Mouse (Mus musculus): ENCODE data around the gene Sipa1. TPM values are rescaled to one million over a fixed set of nuclear protein-coding genes. Genes with fewer than 3 reads are reported as not detected.
A peak's percentile ranks its signal among the peaks of the same experiment; 100 is the strongest.

Sipa1 gene
- total and polyA plus RNA-seq, 2 experiments from 2014 or later = 12.3 to 33.2 TPM

- DNase-seq (ENCODE audit: low spot score) (no peak), ATAC-seq (ENCODE audit: insufficient read depth, low read depth) (no peak)
- Histone ChIP-seq H3K9ac (replicated peaks; ENCODE audit: low read depth, low read length) (peak overlapping the region; percentile 77; the same call in 1 of the 2 replicates), H3K4me3 (ENCODE audit: low read depth, low read length) (peak overlapping the region; percentile 82), H3K27me3 (ENCODE audit: control insufficient read depth, insufficient read depth, low read length) (no peaks in the 10 kb centered on the region), H3K27ac (ENCODE audit: low read depth) (peak overlapping the region; percentile 94), H3K4me1 (ENCODE audit: control insufficient read depth, insufficient read depth) (peaks cover 14% of the 10 kb centered on the region; the same call in 1 of the 2 replicates), H3K9me3 (replicated peaks; ENCODE audit: control insufficient read depth, low read length) (no peaks in the 10 kb centered on the region), H3K36me3 (replicated peaks; ENCODE audit: control insufficient read depth, insufficient read depth, low read length) (peaks cover 57% of the 10 kb centered on the region), H3K4me2 (ENCODE audit: low read depth, low read length) (peak overlapping the region; percentile 95)
- no peak for TF ChIP-seq CTCF (IDR thresholded peaks at IDR 0.05; ENCODE audit: low read depth)
- TF ChIP-seq EP300 (IDR thresholded peaks at IDR 0.05; ENCODE audit: low read depth) = no peak
- 46% methylated on average over 10 of the region's 10 CpGs for WGBS
Measured at GRCm38 (mm10) chr19:5692913-5693396, 29.4 kb upstream of the Sipa1 start.

- peak overlapping the region; percentile 77 for H3K9ac ChIP-seq (replicated peaks; ENCODE audit: low read depth, low read length)
- H3K27ac ChIP-seq (ENCODE audit: low read depth) = peak overlapping the region; percentile 94
- peak overlapping the region; percentile 82 for H3K4me3 ChIP-seq (ENCODE audit: low read depth, low read length)
- peaks cover 50% of the 10 kb centered on the region for H3K36me3 ChIP-seq (replicated peaks; ENCODE audit: control insufficient read depth, insufficient read depth, low read length)
- ATAC-seq (ENCODE audit: insufficient read depth, low read depth) (peak; percentile 9; the same call in 1 of the 2 replicates), DNase-seq (ENCODE audit: low spot score) (peak; percentile 83)
- H3K9me3 ChIP-seq (replicated peaks; ENCODE audit: control insufficient read depth, low read length) = no peaks in the 10 kb centered on the region
- 58% methylated on average over 10 of the region's 10 CpGs for WGBS
- peaks cover 18% of the 10 kb centered on the region for H3K4me1 ChIP-seq (ENCODE audit: control insufficient read depth, insufficient read depth)
- H3K27me3 ChIP-seq (ENCODE audit: control insufficient read depth, insufficient read depth, low read length) = no peaks in the 10 kb centered on the region
- TF ChIP-seq CTCF (IDR thresholded peaks at IDR 0.05; ENCODE audit: low read depth) = no peak
- TF ChIP-seq EP300 (IDR thresholded peaks at IDR 0.05; ENCODE audit: low read depth) = peak; percentile 86; the same call in 1 of the 2 replicates
- H3K4me2 ChIP-seq (ENCODE audit: low read depth, low read length) = peak overlapping the region; percentile 95
Measured at GRCm38 (mm10) chr19:5692086-5692912, 28.8 kb upstream of the Sipa1 start.

- Histone ChIP-seq H3K27me3 (ENCODE audit: control insufficient read depth, insufficient read depth, low read length) (no peaks in the 10 kb centered on the region), H3K9ac (replicated peaks; ENCODE audit: low read depth, low read length) (peak overlapping the region; percentile 77), H3K36me3 (replicated peaks; ENCODE audit: control insufficient read depth, insufficient read depth, low read length) (peaks cover 46% of the 10 kb centered on the region), H3K4me2 (ENCODE audit: low read depth, low read length) (peak overlapping the region; percentile 95), H3K9me3 (replicated peaks; ENCODE audit: control insufficient read depth, low read length) (no peaks in the 10 kb centered on the region), H3K4me1 (ENCODE audit: control insufficient read depth, insufficient read depth) (peaks cover 18% of the 10 kb centered on the region), H3K27ac (ENCODE audit: low read depth) (peak overlapping the region; percentile 94), H3K4me3 (ENCODE audit: low read depth, low read length) (peak overlapping the region; percentile 82)
- ATAC-seq (ENCODE audit: insufficient read depth, low read depth) (no peak), DNase-seq (ENCODE audit: low spot score) (no peak)
- TF ChIP-seq EP300 (IDR thresholded peaks at IDR 0.05; ENCODE audit: low read depth) = no peak
- no peak for TF ChIP-seq CTCF (IDR thresholded peaks at IDR 0.05; ENCODE audit: low read depth)
- 52% methylated on average over 5 of the region's 5 CpGs for WGBS
Measured at GRCm38 (mm10) chr19:5691601-5692000, 28.1 kb upstream of the Sipa1 start.

- DNase-seq (ENCODE audit: low spot score) (no peak), ATAC-seq (ENCODE audit: insufficient read depth, low read depth) (no peak)
- peak overlapping the region; percentile 95 for H3K4me2 ChIP-seq (ENCODE audit: low read depth, low read length)
- peak overlapping the region; percentile 82 for H3K4me3 ChIP-seq (ENCODE audit: low read depth, low read length)
- no peaks in the 10 kb centered on the region for H3K9me3 ChIP-seq (replicated peaks; ENCODE audit: control insufficient read depth, low read length)
- H3K9ac ChIP-seq (replicated peaks; ENCODE audit: low read depth, low read length) = peak overlapping the region; percentile 77
- H3K27me3 ChIP-seq (ENCODE audit: control insufficient read depth, insufficient read depth, low read length) = no peaks in the 10 kb centered on the region
- peaks cover 44% of the 10 kb centered on the region for H3K36me3 ChIP-seq (replicated peaks; ENCODE audit: control insufficient read depth, insufficient read depth, low read length)
- peaks cover 18% of the 10 kb centered on the region for H3K4me1 ChIP-seq (ENCODE audit: control insufficient read depth, insufficient read depth)
- TF ChIP-seq EP300 (IDR thresholded peaks at IDR 0.05; ENCODE audit: low read depth) (no peak), CTCF (IDR thresholded peaks at IDR 0.05; ENCODE audit: low read depth) (no peak)
- H3K27ac ChIP-seq (ENCODE audit: low read depth) = peak overlapping the region; percentile 94
- WGBS = 36% methylated on average over 15 of the region's 15 CpGs
Measured at GRCm38 (mm10) chr19:5690343-5690735, 26.8 kb upstream of the Sipa1 start.

- Histone ChIP-seq H3K27me3 (ENCODE audit: control insufficient read depth, insufficient read depth, low read length) (no peaks in the 10 kb centered on the region), H3K9me3 (replicated peaks; ENCODE audit: control insufficient read depth, low read length) (no peaks in the 10 kb centered on the region), H3K36me3 (replicated peaks; ENCODE audit: control insufficient read depth, insufficient read depth, low read length) (peaks cover 44% of the 10 kb centered on the region), H3K27ac (ENCODE audit: low read depth) (peak overlapping the region; percentile 94), H3K4me2 (ENCODE audit: low read depth, low read length) (peak overlapping the region; percentile 95), H3K4me1 (ENCODE audit: control insufficient read depth, insufficient read depth) (peaks cover 18% of the 10 kb centered on the region), H3K9ac (replicated peaks; ENCODE audit: low read depth, low read length) (peak overlapping the region; percentile 77), H3K4me3 (ENCODE audit: low read depth, low read length) (peak overlapping the region; percentile 82)
- 4% methylated on average over 42 of the region's 42 CpGs for WGBS
- ATAC-seq (ENCODE audit: insufficient read depth, low read depth) (peak; percentile 60), DNase-seq (ENCODE audit: low spot score) (peak; percentile 94)
- 0 out of 2 replicates have a peak, but pooled peaks have one; percentile 49 for TF ChIP-seq EP300 (IDR thresholded peaks at IDR 0.05; ENCODE audit: low read depth)
- peak; percentile 6; the same call in 1 of the 2 replicates for TF ChIP-seq CTCF (IDR thresholded peaks at IDR 0.05; ENCODE audit: low read depth)
Measured at GRCm38 (mm10) chr19:5689565-5690342, 26.2 kb upstream of the Sipa1 start.
